Mouse (Mus musculus) gastrocnemius, adult 8-10 months (tissue): ENCODE results near the gene Csnk1g2. TPM values are rescaled to one million over a fixed set of nuclear protein-coding genes. Genes with fewer than 3 reads are reported as not detected.

Experiments
- DNase-seq, 2 experiments: peaks; one replicate each; pipeline ENCODE4 v3.0.0; 2022; ENCODE audit warnings: low spot score in 2 of 2
- microRNA-seq: library from miRNA; unstranded; fragments of <30 nt; microRNA quantifications from one replicate; pipeline ENCODE4 v1.2.0, GENCODE M21; 2022
- total RNA-seq, 4 experiments: library from RNA; stranded (reverse); gene quantifications; 2 replicates each; pipeline ENCODE4 v1.2.4; 2022

The Csnk1g2 gene
- total RNA-seq, 4 experiments from 2014 or later: 124 to 147 (median 144) TPM

DNA sequence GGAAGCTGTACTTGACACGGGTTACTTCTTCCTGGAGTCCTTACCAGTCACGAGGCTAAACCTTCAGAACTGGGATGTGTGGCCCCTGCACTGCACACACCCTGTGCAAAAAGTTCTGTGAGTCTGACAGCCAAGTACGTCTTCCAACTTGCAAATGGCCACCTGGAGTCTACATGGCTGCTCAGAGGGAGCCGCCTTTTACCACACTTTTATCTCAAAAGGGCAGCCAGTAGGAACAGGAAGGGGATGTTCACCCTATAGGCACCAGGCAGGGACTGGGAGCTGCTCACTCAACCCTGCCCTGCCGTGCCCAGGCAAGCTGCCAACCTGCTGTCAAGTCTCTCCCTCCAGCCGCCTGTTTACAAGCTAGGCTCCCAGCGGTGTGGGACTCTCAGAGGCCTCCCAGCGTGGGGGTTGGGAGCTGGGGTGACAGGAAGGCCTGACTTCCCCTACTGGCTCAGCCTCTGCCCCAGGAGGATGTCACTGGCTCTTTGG is 55.4 kb downstream of the Csnk1g2 start, which contains the start of gene Mknk2:
Gene Mknk2 (minus strand): TSS at position 171 of the 495 bp plus-strand sequence.
- DNase-seq: peak; percentile 89 to 94

- DNase-seq: no peak
Observed at GRCm38 (mm10) chr10:80678601-80679377, 56.2 kb downstream of the Csnk1g2 start.

- peak in 1 of 2 experiments; percentile 44 for DNase-seq
Observed at GRCm38 (mm10) chr10:80679556-80680259, 57.1 kb downstream of the Csnk1g2 start.

DNA sequence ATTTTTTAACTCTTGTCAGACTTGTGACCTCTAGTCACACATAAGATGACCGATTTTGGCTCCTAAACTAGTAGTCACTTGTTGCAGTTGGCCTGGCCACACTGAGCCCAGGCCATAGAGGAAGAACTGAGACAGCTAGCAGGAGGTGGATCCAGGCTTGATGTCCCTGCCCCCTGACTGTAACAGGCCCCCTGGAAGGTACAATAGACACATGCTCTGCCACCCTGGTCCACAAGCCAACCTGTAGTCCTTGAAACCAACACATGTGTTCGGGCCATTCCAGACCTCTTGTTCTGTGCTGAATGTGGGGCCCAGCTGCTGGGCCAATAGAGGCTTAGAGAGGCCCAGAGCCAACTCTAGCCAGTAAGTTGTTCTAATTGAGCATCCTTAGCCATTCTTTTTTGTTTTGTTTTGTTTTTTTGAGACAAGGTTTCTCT is 57.6 kb downstream of the Csnk1g2 start:
- no peak for DNase-seq

GRCm38 (mm10) chr10:80682003-80682402 is 59.4 kb downstream of the Csnk1g2 start:
- DNase-seq: no peak

- DNase-seq: no peak
Observed at GRCm38 (mm10) chr10:80683647-80684046, 61.0 kb downstream of the Csnk1g2 start.

DNA sequence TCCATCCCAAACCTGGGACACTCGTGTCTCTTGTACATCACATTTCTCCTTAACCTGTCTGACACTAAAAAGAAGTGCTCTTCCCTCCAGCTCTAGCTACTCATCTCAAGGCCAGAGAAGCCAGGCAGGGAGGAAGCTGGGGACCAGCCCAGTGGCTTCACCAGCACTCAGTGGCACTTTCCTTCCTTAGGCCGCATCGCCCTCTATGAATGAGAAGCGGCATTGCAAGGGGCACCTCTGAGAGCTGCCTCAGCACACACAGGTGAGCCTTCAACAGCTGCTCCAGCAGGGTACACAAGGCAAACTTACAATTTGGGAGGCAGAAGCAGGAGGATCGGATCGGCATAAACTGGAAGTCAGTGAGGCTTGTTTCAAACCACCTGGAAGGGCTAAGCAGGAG is 61.6 kb downstream of the Csnk1g2 start:
- peak; percentile 35 to 47 for DNase-seq

DNA sequence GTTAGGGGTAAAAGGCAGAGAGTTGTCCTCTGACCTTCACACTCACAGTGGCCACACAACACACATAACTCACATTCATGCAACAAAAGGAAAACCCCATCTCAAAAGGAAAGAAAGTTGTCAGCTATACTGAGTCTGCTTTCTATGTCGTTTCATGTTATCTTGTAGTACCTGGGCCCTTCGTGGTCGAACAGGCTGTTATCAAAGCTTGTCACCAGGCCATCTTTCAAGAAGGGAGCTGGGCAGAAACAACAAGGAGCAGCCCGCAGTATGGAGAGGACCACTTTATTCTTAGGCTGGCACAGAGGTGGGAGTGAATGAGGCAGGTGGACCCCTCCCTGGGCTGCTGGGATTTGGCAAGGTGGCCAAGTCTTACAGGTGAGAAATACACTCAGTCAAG is 62.3 kb downstream of the Csnk1g2 start:
- no peak for DNase-seq

DNA sequence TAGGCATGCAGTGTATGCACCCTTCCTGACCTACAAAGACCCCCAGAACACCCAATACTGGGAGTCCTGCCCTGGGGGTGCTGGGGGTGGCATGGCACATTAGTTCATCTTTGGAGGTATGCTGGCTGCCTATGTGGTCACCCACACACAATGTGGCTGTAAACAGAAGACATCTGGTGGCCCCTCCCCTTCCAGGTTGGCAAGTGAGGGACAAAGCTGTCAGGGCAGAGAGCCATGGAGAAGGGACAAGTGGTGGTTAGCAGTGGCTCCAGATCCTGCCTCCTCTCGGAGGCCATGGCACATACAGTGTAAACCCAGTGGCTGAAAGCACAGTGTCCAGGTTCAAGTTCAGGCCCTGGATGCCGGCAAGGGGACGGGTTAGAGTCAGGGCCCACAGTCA is 64.0 kb downstream of the Csnk1g2 start:
- no peak for DNase-seq

DNA sequence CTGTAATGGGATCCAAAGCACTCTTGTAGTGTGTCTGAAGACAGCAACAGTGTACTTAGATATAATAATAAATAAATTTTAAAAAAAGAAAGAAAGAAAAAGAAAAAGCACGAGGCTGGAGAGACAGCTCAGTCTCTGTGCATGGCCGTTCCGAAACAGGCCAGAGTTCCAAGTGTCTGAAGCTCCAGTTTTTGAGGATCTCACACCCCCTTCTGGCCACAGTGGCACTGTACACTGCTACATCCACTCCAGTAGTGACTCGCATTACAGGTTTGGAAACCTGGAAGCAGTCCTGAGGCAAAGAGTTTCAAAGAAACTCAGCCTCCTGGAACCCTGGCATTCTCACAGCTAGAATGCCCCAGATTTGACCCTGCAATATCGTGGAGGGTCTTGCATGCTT is 65.2 kb downstream of the Csnk1g2 start:
- peak; percentile 72 to 73 for DNase-seq

Small RNA genes lying within 50 kb of the gene (microRNA-seq; reads per million reads assigned to microRNA genes)
- gene Mir6912: not detected

Other genes with a start within 250 kb of the Csnk1g2 start
- 1 to 10 TPM; 4.2 to 6.3 (median 4.7) TPM for gene Mex3d, start 235.2 kb upstream of the Csnk1g2 start, total RNA-seq
- gene Mbd3, start 223.3 kb upstream of the Csnk1g2 start, total RNA-seq: 100 to 1,000 TPM; 120 to 138 (median 131) TPM
- 100 to 1,000 TPM; 691 to 868 (median 797) TPM for gene Uqcr11, start 216.0 kb upstream of the Csnk1g2 start, total RNA-seq
- 10 to 100 TPM in 3 of 4 experiments, 1 to 10 TPM in 1; 9.9 to 13.1 (median 10.8) TPM for gene Tcf3, start 189.2 kb upstream of the Csnk1g2 start, total RNA-seq
- gene Onecut3, start 128.0 kb upstream of the Csnk1g2 start, total RNA-seq: not detected
- gene Atp8b3, start 83.7 kb upstream of the Csnk1g2 start, total RNA-seq: not detected
- 10 to 100 TPM in 2 of 4 experiments, 1 to 10 TPM in 2; 8.5 to 11.1 (median 10.1) TPM for gene Rexo1, start 61.3 kb upstream of the Csnk1g2 start, total RNA-seq
- gene Klf16, start 45.5 kb upstream of the Csnk1g2 start, total RNA-seq: 1 to 10 TPM; 1.1 to 2.0 (median 1.3) TPM
- gene Abhd17a, start 32.5 kb upstream of the Csnk1g2 start, total RNA-seq: 10 to 100 TPM; 70.5 to 80.7 (median 77.3) TPM
- 10 to 100 TPM; 17.4 to 21.2 (median 19.2) TPM for gene Scamp4, start 20.0 kb upstream of the Csnk1g2 start, total RNA-seq
- gene Adat3, start 20.0 kb upstream of the Csnk1g2 start, total RNA-seq: under 1 TPM in 3 of 4 experiments, not detected in 1; 0.29 to 0.43 (median 0.36) TPM
- gene Gm49322, start 16.8 kb upstream of the Csnk1g2 start, total RNA-seq: under 1 TPM in 2 of 4 experiments, not detected in 2; 0.20 to 0.24 TPM
- 10 to 100 TPM; 36.7 to 40.7 (median 39.7) TPM for gene Btbd2, start 34.2 kb downstream of the Csnk1g2 start, total RNA-seq
- gene Mknk2, start 55.3 kb downstream of the Csnk1g2 start, total RNA-seq: 100 to 1,000 TPM; 226 to 292 (median 253) TPM
- gene Mob3a, start 79.1 kb downstream of the Csnk1g2 start, total RNA-seq: 1 to 10 TPM; 2.6 to 3.6 (median 3.4) TPM
- gene Izumo4, start 79.3 kb downstream of the Csnk1g2 start, total RNA-seq: 1 to 10 TPM; 1.0 to 3.1 (median 2.7) TPM
- gene Ap3d1, start 119.4 kb downstream of the Csnk1g2 start, total RNA-seq: 10 to 100 TPM; 24.1 to 29.3 (median 27.8) TPM
- 10 to 100 TPM; 12.4 to 13.8 (median 13.5) TPM for gene Dot1l, start 132.4 kb downstream of the Csnk1g2 start, total RNA-seq
- gene Sf3a2, start 175.4 kb downstream of the Csnk1g2 start, total RNA-seq: 10 to 100 TPM; 26.0 to 33.2 (median 29.9) TPM
- 10 to 100 TPM; 24.2 to 34.4 (median 32.0) TPM for gene Plekhj1, start 175.8 kb downstream of the Csnk1g2 start, total RNA-seq
- under 1 TPM in 3 of 4 experiments, not detected in 1; 0.22 to 0.40 (median 0.24) TPM for gene Amh, start 182.4 kb downstream of the Csnk1g2 start, total RNA-seq
- 100 to 1,000 TPM; 455 to 508 (median 490) TPM for gene Jsrp1, start 190.7 kb downstream of the Csnk1g2 start, total RNA-seq
- gene Oaz1, start 203.8 kb downstream of the Csnk1g2 start, total RNA-seq: 1,000 to 10,000 TPM in 1 of 4 experiments, 100 to 1,000 TPM in 3; 735 to 1,031 (median 850) TPM
- gene Lingo3, start 221.2 kb downstream of the Csnk1g2 start, total RNA-seq: 10 to 100 TPM in 3 of 4 experiments, 1 to 10 TPM in 1; 7.4 to 12.5 (median 10.4) TPM
- 10 to 100 TPM in 3 of 4 experiments, 1 to 10 TPM in 1; 6.2 to 19.0 (median 14.5) TPM for gene Lsm7, start 232.4 kb downstream of the Csnk1g2 start, total RNA-seq
- 10 to 100 TPM; 11.3 to 12.5 (median 11.7) TPM for gene Sppl2b, start 232.4 kb downstream of the Csnk1g2 start, total RNA-seq
- gene Tmprss9, start 249.0 kb downstream of the Csnk1g2 start, total RNA-seq: under 1 TPM in 1 of 4 experiments, not detected in 3; 0.13 TPM